In the genomic region with DNA sequence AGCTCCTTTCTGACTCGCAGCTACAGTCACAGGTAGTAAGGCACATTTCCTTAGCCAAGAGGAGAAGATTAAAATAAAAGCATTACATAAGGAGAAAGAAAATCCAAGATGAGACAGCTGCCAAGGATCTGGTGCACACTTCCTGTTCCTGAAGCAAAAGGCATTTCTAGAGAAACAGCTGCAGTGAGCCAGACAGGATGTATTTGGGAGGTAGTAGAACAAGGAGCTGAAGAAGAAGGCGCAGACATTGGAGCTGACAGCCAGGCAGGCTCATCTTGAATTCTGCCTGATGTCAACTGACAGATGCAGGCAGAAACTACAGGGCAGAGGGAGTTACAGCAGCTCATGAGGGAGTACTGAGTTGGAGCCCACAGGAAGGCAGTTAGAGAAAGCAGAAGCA, we compare ENCODE assay signal across 16 mouse cellular contexts.
DNase-seq lines count a peak whose midpoint lies in the region; ATAC-seq and TF ChIP-seq lines count a peak whose summit lies in the region.
"Had no signal": no experiment of that assay in that cellular context is flagged by ENCODE, and none has a peak within 500 bp of the region (broad histone marks: within the 10 kb centered on the region; RNA-seq: fewer than 3 reads in every experiment).

No protein-coding gene starts in this region.

- no peak overlapping the region for H3K4me3 ChIP-seq in embryonic facial prominence, embryonic 14.5 days (ENCODE audit: low read depth, low read length)
- no peak overlapping the region for H3K4me3 ChIP-seq in embryonic facial prominence, embryonic 10.5 days
- H3K4me3 ChIP-seq in lung, embryonic 14.5 days (ENCODE audit: low read depth, low read length) = no peak overlapping the region
- H3K4me3 ChIP-seq: erythroblast, embryonic 14.5 days; heart, embryonic 12.5 days; hindbrain, embryonic 10.5 days; kidney, embryonic 15.5 days; liver, embryonic 13.5 days; midbrain, embryonic 12.5 days had no signal

- peaks cover 4% of the 10 kb centered on the region; the same call in 1 of the 2 replicates for H3K4me1 ChIP-seq in embryonic facial prominence, embryonic 14.5 days (ENCODE audit: control insufficient read depth, insufficient read depth, low read length)
- no peaks in the 10 kb centered on the region for H3K4me1 ChIP-seq in embryonic facial prominence, embryonic 10.5 days
- no peaks in the 10 kb centered on the region for H3K4me1 ChIP-seq in lung, embryonic 14.5 days (ENCODE audit: insufficient read depth)
- H3K4me1 ChIP-seq: heart, embryonic 12.5 days; hindbrain, embryonic 10.5 days; kidney, embryonic 15.5 days; liver, embryonic 13.5 days; midbrain, embryonic 12.5 days had no signal

- 42% methylated on average over 2 of the region's 2 CpGs for WGBS in embryonic facial prominence, embryonic 14.5 days
- WGBS in embryonic facial prominence, embryonic 10.5 days = 79% methylated on average over 2 of the region's 2 CpGs
- 49% methylated on average over 2 of the region's 2 CpGs for WGBS in lung, embryonic 14.5 days

- no peak overlapping the region for H3K4me2 ChIP-seq in embryonic facial prominence, embryonic 14.5 days (ENCODE audit: low read depth, low read length)
- no peak overlapping the region for H3K4me2 ChIP-seq in lung, embryonic 14.5 days
- H3K4me2 ChIP-seq: heart, embryonic 12.5 days; kidney, embryonic 15.5 days; liver, embryonic 13.5 days; midbrain, embryonic 12.5 days had no signal

- H3K36me3 ChIP-seq in embryonic facial prominence, embryonic 14.5 days (ENCODE audit: control insufficient read depth, insufficient read depth, low read length) = no peaks in the 10 kb centered on the region
- no peaks in the 10 kb centered on the region for H3K36me3 ChIP-seq in embryonic facial prominence, embryonic 10.5 days (replicated peaks)
- no peaks in the 10 kb centered on the region for H3K36me3 ChIP-seq in lung, embryonic 14.5 days (ENCODE audit: insufficient read depth)
- H3K36me3 ChIP-seq: heart, embryonic 12.5 days; hindbrain, embryonic 10.5 days; kidney, embryonic 15.5 days; liver, embryonic 13.5 days; midbrain, embryonic 12.5 days had no signal

- H3K27me3 ChIP-seq in embryonic facial prominence, embryonic 14.5 days (replicated peaks; ENCODE audit: control insufficient read depth, insufficient read depth, low read length) = no peaks in the 10 kb centered on the region
- H3K27me3 ChIP-seq in embryonic facial prominence, embryonic 10.5 days (replicated peaks; ENCODE audit: low read depth, poor library complexity, severe bottlenecking) = no peaks in the 10 kb centered on the region
- no peaks in the 10 kb centered on the region for H3K27me3 ChIP-seq in lung, embryonic 14.5 days (ENCODE audit: insufficient read depth, low read length)
- H3K27me3 ChIP-seq: heart, embryonic 12.5 days; kidney, embryonic 15.5 days; liver, embryonic 13.5 days; midbrain, embryonic 12.5 days; Patski had no signal

- H3K27ac ChIP-seq in embryonic facial prominence, embryonic 14.5 days (replicated peaks; ENCODE audit: low read depth, low read length) = no peak overlapping the region
- H3K27ac ChIP-seq in embryonic facial prominence, embryonic 10.5 days (replicated peaks) = no peak overlapping the region
- H3K27ac ChIP-seq in lung, embryonic 14.5 days (ENCODE audit: low read depth) = no peak overlapping the region
- H3K27ac ChIP-seq: hindbrain, embryonic 10.5 days; kidney, embryonic 15.5 days; liver, embryonic 13.5 days; midbrain, embryonic 12.5 days had no signal

- no peaks in the 10 kb centered on the region for H3K9me3 ChIP-seq in embryonic facial prominence, embryonic 14.5 days (ENCODE audit: control insufficient read depth, low read length)
- no peaks in the 10 kb centered on the region for H3K9me3 ChIP-seq in embryonic facial prominence, embryonic 10.5 days
- H3K9me3 ChIP-seq in lung, embryonic 14.5 days (ENCODE audit: low read depth, low read length) = no peaks in the 10 kb centered on the region
- H3K9me3 ChIP-seq: heart, embryonic 12.5 days; hindbrain, embryonic 10.5 days; kidney, embryonic 15.5 days; liver, embryonic 13.5 days; midbrain, embryonic 12.5 days had no signal

- intact Hi-C loops in left cerebral cortex, postnatal 14 days (cut with DNase I) = no loop called here

- peak; percentile 69 for DNase-seq in embryonic facial prominence, embryonic 14.5 days (ENCODE audit: low spot score)
- no peak for DNase-seq in embryonic facial prominence, embryonic 10.5 days (ENCODE audit: low spot score)
- peak; percentile 18 for DNase-seq in lung, embryonic 14.5 days
- no peak for DNase-seq in lung, postnatal 10 days
- DNase-seq in left cerebral cortex, postnatal 14 days (ENCODE audit: low spot score in 2 of 2) = peak; percentile 16 to 56
- no peak for DNase-seq in gastrocnemius, postnatal 10 days
- no peak for DNase-seq in urinary bladder, postnatal 36 days (ENCODE audit: low spot score in 2 of 2)
- DNase-seq: cerebellum, adult 18-20 months; liver, embryonic 13.5 days had no signal

- peak; percentile 44; the same call in 1 of the 2 replicates for ATAC-seq in embryonic facial prominence, embryonic 14.5 days (ENCODE audit: low read depth)
- no peak for ATAC-seq in lung, embryonic 14.5 days (ENCODE audit: insufficient read depth)
- no peak for ATAC-seq in megakaryocyte, adult 5-6 weeks (ENCODE audit: poor library complexity, severe bottlenecking)
- ATAC-seq: Patski had no signal

- TF ChIP-seq CTCF in lung, embryonic 14.5 days (IDR thresholded peaks at IDR 0.05; ENCODE audit: low read depth) = no peak

- H3K9ac ChIP-seq in embryonic facial prominence, embryonic 14.5 days (ENCODE audit: low read depth, low read length) = no peak overlapping the region
- H3K9ac ChIP-seq in lung, embryonic 14.5 days = no peak overlapping the region
- H3K9ac ChIP-seq: heart, embryonic 12.5 days; kidney, embryonic 15.5 days; liver, embryonic 13.5 days; midbrain, embryonic 12.5 days had no signal

Comparison
In these comparisons a context has a peak if more than half of its experiments do, and no peak if none do; other contexts are left out.
1. DNase-seq: peak in embryonic facial prominence, embryonic 14.5 days (single experiment), lung, embryonic 14.5 days (single experiment) and left cerebral cortex, postnatal 14 days (2 of 2); none in embryonic facial prominence, embryonic 10.5 days (single experiment), lung, postnatal 10 days (single experiment), gastrocnemius, postnatal 10 days (single experiment) and urinary bladder, postnatal 36 days (0 of 2).